Mouse (Mus musculus) brain, embryonic 14.5 days (tissue): ENCODE measurements around the gene Rogdi. TPM values are rescaled to one million over a fixed set of nuclear protein-coding genes. Genes with fewer than 3 reads are reported as not detected.
A peak's percentile ranks its signal among the peaks of the same experiment; 100 is the strongest.

Source experiments
- DNase-seq: peaks from one replicate; pipeline ENCODE4 v3.0.0-alpha.2; 2011; ENCODE audit warnings: low read depth
- CTCF ChIP-seq: fragments of 200-500 bp; IDR thresholded peaks from 2 replicates; pipeline ENCODE4 v1.5.1; 2012; ENCODE audit warnings: inconsistent platforms, mild to moderate bottlenecking, moderate library complexity, borderline replicate concordance; ENCODE audit not compliant: insufficient read depth, insufficient read length; ENCODE audit errors: extremely low read depth
- POLR2A ChIP-seq: fragments of 200-500 bp; IDR thresholded peaks from 2 replicates; pipeline ENCODE4 v1.6.1; 2012; ENCODE audit warnings: mild to moderate bottlenecking, inconsistent platforms, borderline replicate concordance; ENCODE audit not compliant: poor library complexity, insufficient read depth, insufficient read length, severe bottlenecking; ENCODE audit errors: extremely low read depth
- polyA plus RNA-seq: library from polyadenylated mRNA; depleted of rRNA; stranded (reverse); fragments of >200 nt; gene quantifications from 2 replicates; pipeline ENCODE4 v1.2.3, GENCODE M21; 2012; rRNA removed

Gene Rogdi
- polyA plus RNA-seq, 1 experiment = 158 TPM

- no peak for DNase-seq
- TF ChIP-seq POLR2A (no peak), CTCF (no peak)
These were observed 37.2 kb downstream of the Rogdi start for GRCm38 (mm10) chr16:4976180-4976579.

GRCm38 (mm10) chr16:4974521-4974920 is 38.8 kb downstream of the Rogdi start:
- TF ChIP-seq POLR2A = no peak
- TF ChIP-seq CTCF = no peak
- peak; percentile 11 for DNase-seq

- TF ChIP-seq CTCF (no peak), POLR2A (no peak)
- no peak for DNase-seq
These were observed 41.7 kb downstream of the Rogdi start for GRCm38 (mm10) chr16:4971626-4972025.

- TF ChIP-seq POLR2A (no peak), CTCF (no peak)
- DNase-seq = no peak
These were observed 44.1 kb downstream of the Rogdi start for GRCm38 (mm10) chr16:4969055-4969843.

GRCm38 (mm10) chr16:4968426-4968825 is 44.9 kb downstream of the Rogdi start:
- TF ChIP-seq POLR2A = no peak
- no peak for DNase-seq

- no peak for DNase-seq
- TF ChIP-seq CTCF (no peak), POLR2A (no peak)
These were observed 47.8 kb downstream of the Rogdi start for GRCm38 (mm10) chr16:4965392-4966129.

- DNase-seq = peak; percentile 5
- no peak for TF ChIP-seq POLR2A
- TF ChIP-seq CTCF = no peak
These were observed 48.5 kb downstream of the Rogdi start for GRCm38 (mm10) chr16:4964731-4965391.

GRCm38 (mm10) chr16:4963797-4964709 is 49.3 kb downstream of the Rogdi start, which contains the start of gene Anks3:
Gene Anks3, minus strand, starts transcription at chr16:4964205.
- peak; percentile 99 for DNase-seq
- TF ChIP-seq POLR2A (peak; percentile 71), CTCF (no peak)

- DNase-seq = no peak
- no peak for TF ChIP-seq POLR2A
- TF ChIP-seq CTCF = no peak
These were observed 50.0 kb downstream of the Rogdi start for GRCm38 (mm10) chr16:4963346-4963745.

GRCm38 (mm10) chr16:4960260-4960659 is 53.1 kb downstream of the Rogdi start:
- DNase-seq = no peak
- TF ChIP-seq CTCF (no peak), POLR2A (no peak)

Other genes starting within 250 kb of the Rogdi start
- gene Cdip1, start 223.3 kb downstream of the Rogdi start, polyA plus RNA-seq = 91.1 and 116 TPM in 2 replicates
- not detected in 2 replicates for gene 4930562C15Rik, start 178.1 kb downstream of the Rogdi start, polyA plus RNA-seq
- gene Ubald1, start 133.2 kb downstream of the Rogdi start, polyA plus RNA-seq = 25.7 and 46.5 TPM in 2 replicates
- 152 and 169 TPM in 2 replicates for gene Mgrn1, start 127.3 kb downstream of the Rogdi start, polyA plus RNA-seq
- gene Nudt16l1, start 74.8 kb downstream of the Rogdi start, polyA plus RNA-seq = 102 and 141 TPM in 2 replicates
- gene Anks3, start 49.3 kb downstream of the Rogdi start, polyA plus RNA-seq = 99.8 and 131 TPM in 2 replicates
- gene Sept12, start 15.7 kb downstream of the Rogdi start, polyA plus RNA-seq = not detected in 2 replicates
- 1.6 and 3.4 TPM in 2 replicates for gene Smim22, start 6.3 kb downstream of the Rogdi start, polyA plus RNA-seq
- 169 and 172 TPM in 2 replicates for gene Glyr1, start 36.3 kb upstream of the Rogdi start, polyA plus RNA-seq
- 35.0 and 37.6 TPM in 2 replicates for gene Ubn1, start 36.5 kb upstream of the Rogdi start, polyA plus RNA-seq
- 0.71 and 1.2 TPM in 2 replicates for gene Ppl, start 118.9 kb upstream of the Rogdi start, polyA plus RNA-seq
- gene Sec14l5, start 133.6 kb upstream of the Rogdi start, polyA plus RNA-seq = 1.1 and 1.7 TPM in 2 replicates
- gene Nagpa, start 190.5 kb upstream of the Rogdi start, polyA plus RNA-seq = 12.9 and 13.5 TPM in 2 replicates
- gene AU021092, start 208.7 kb upstream of the Rogdi start, polyA plus RNA-seq = 14.9 and 16.2 TPM in 2 replicates
- 42.9 and 56.6 TPM in 2 replicates for gene Alg1, start 220.1 kb upstream of the Rogdi start, polyA plus RNA-seq
- 11.2 and 13.8 TPM in 2 replicates for gene Eef2kmt, start 242.4 kb upstream of the Rogdi start, polyA plus RNA-seq